Mouse (Mus musculus) intestine, embryonic 14.5 days (tissue): ENCODE data around the gene Ganc. TPM values are rescaled to one million over a fixed set of nuclear protein-coding genes. Genes with fewer than 3 reads are reported as not detected.

ENCODE experiments used
- ATAC-seq: fragments of 200-750 bp; cut with Nextera tagmentation; replicated peaks from 2 replicates; pipeline ENCODE4 v1.8.0; 2017; ENCODE audit warnings: low read depth, moderate number of reproducible peaks, moderate TSS enrichment, moderate library complexity; ENCODE audit not compliant: low FRiP score, low TSS enrichment
- DNase-seq: peaks from one replicate; pipeline ENCODE4 v3.0.0-alpha.2; 2018; ENCODE audit warnings: low spot score
- H3K27ac ChIP-seq: fragments of 300-500 bp; sonication (generic); 2 replicates; pipeline ENCODE4 v1.5.1; 2014; ENCODE audit warnings: low read depth, mild to moderate bottlenecking, control low read depth
- H3K27me3 ChIP-seq: fragments of 300-500 bp; sonication (generic); replicated peaks from 2 replicates; pipeline ENCODE4 v1.6.1; 2014; ENCODE audit warnings: low read length, control low read depth; ENCODE audit not compliant: control insufficient read depth, insufficient read depth
- H3K36me3 ChIP-seq: fragments of 300-500 bp; sonication (generic); 2 replicates; pipeline ENCODE4 v1.6.1; 2014; ENCODE audit warnings: low read length, control low read depth; ENCODE audit not compliant: control insufficient read depth, insufficient read depth
- H3K4me1 ChIP-seq: fragments of 300-500 bp; sonication (generic); replicated peaks from 2 replicates; pipeline ENCODE4 v1.6.1; 2014; ENCODE audit warnings: low read length, control low read depth, mixed read lengths; ENCODE audit not compliant: control insufficient read depth, insufficient read depth
- H3K4me2 ChIP-seq: fragments of 300-500 bp; sonication (generic); 2 replicates; pipeline ENCODE4 v1.6.1; 2014; ENCODE audit warnings: low read length
- H3K4me3 ChIP-seq: fragments of 300-500 bp; sonication (generic); 2 replicates; pipeline ENCODE4 v1.5.1; 2014; ENCODE audit warnings: low read depth, low read length, control low read depth, mixed read lengths
- H3K9ac ChIP-seq: fragments of 300-500 bp; sonication (generic); 2 replicates; pipeline ENCODE4 v1.6.1; 2014; ENCODE audit warnings: mild to moderate bottlenecking, low read length
- H3K9me3 ChIP-seq: fragments of 300-500 bp; sonication (generic); 2 replicates; pipeline ENCODE4 v1.6.1; 2016; ENCODE audit warnings: low read length, control low read depth; ENCODE audit not compliant: control insufficient read depth
- WGBS: fragments of 180-500 bp; shearing (Covaris S2); extraction: QIAGEN DNeasy Blood & Tissue Kit; methylation state at CpG from one replicate; pipeline ENCODE4 v1.1.7; 2014; 5-methylcytosine and 5-hydroxymethylcytosine counted together
- polyA plus RNA-seq: library from polyadenylated mRNA; unstranded; fragments of >200 nt; fragmentation: Nextera tagmentation; extraction: Ambion mirVana; gene quantifications from 2 replicates; pipeline ENCODE4 v1.2.1, GENCODE M21; 2014

Gene Ganc
- polyA plus RNA-seq, 1 experiment from 2014 or later: 9.4 TPM

DNA sequence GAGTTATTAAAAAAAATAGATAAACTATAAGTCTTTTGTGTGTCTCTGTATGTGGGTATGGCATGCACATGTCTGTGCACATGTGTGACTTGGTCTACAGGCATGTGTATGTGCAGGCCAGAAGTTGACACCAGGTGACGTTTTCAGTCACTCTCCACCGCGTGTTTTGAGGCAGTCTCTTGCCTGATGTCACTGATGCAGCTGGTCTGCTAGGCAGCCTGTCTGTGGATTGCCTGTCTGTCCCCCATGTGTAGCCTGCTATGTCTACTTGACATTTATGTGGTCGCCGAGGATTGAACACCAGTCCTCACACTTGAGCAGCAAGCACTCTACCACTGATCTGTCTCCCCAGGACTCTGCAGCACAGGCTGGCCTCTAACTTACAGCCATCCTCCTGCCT, 20.7 kb downstream of the Ganc start:
- DNase-seq (no peak), ATAC-seq (no peak)
- Histone ChIP-seq H3K27me3 (no peaks in the 10 kb centered on the region), H3K4me3 (no peak overlapping the region), H3K36me3 (no peaks in the 10 kb centered on the region), H3K9me3 (no peaks in the 10 kb centered on the region), H3K27ac (no peak overlapping the region), H3K9ac (no peak overlapping the region), H3K4me1 (no peaks in the 10 kb centered on the region), H3K4me2 (no peak overlapping the region)
- WGBS: 80% methylated on average over 5 of the region's 5 CpGs

DNA sequence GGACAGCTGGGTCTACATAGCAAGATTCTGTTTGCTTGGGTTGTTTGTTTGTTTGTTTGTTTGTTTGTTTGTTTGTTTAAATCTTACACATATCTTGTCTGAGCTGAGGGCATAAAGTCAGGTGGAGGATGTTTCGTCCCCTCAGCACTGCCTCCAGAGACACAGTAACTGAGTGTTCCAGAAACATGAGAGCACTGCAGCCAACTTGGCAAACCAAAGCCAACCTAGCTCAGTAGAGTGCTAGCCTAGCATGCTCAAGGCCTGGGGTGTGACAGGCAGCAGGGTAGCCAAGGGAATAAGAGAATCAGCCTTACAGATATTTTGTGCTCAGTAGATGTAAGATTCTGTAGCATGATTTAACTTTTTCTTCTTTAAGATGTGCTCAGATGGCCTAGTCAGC, 40.8 kb downstream of the Ganc start:
- H3K9me3 ChIP-seq: no peaks in the 10 kb centered on the region
- no peak overlapping the region for H3K4me3 ChIP-seq
- H3K36me3 ChIP-seq: no peaks in the 10 kb centered on the region
- WGBS: 81% methylated on average over 1 of the region's 1 CpGs
- DNase-seq (no peak), ATAC-seq (no peak)
- H3K27ac ChIP-seq: no peak overlapping the region
- no peaks in the 10 kb centered on the region for H3K4me1 ChIP-seq
- H3K27me3 ChIP-seq: no peaks in the 10 kb centered on the region
- H3K4me2 ChIP-seq: no peak overlapping the region
- no peak overlapping the region for H3K9ac ChIP-seq

DNA sequence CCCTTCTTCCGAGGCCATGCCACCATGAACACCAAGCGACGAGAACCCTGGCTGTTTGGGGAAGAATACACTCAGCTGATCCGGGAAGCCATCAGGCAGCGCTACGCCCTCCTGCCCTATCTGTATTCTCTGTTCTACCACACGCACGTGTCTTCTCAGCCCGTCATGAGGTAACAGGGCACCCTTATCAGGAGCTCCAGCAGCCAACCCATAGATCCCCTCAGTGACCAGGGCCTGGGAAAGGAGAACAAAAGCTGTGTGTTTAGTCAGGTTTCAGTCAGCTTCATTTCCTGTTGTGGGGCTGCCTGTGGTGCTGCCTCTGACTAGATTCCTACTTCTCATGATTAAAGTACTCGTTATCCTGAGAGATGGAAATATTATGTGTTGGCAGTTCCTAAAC, 42.7 kb downstream of the Ganc start:
- Histone ChIP-seq H3K4me3 (no peak overlapping the region), H3K4me2 (no peak overlapping the region), H3K9me3 (no peaks in the 10 kb centered on the region), H3K27me3 (no peaks in the 10 kb centered on the region), H3K4me1 (no peaks in the 10 kb centered on the region), H3K36me3 (no peaks in the 10 kb centered on the region), H3K27ac (no peak overlapping the region), H3K9ac (no peak overlapping the region)
- 87% methylated on average over 10 of the region's 10 CpGs for WGBS
- no peak for DNase-seq
- ATAC-seq: no peak

DNA sequence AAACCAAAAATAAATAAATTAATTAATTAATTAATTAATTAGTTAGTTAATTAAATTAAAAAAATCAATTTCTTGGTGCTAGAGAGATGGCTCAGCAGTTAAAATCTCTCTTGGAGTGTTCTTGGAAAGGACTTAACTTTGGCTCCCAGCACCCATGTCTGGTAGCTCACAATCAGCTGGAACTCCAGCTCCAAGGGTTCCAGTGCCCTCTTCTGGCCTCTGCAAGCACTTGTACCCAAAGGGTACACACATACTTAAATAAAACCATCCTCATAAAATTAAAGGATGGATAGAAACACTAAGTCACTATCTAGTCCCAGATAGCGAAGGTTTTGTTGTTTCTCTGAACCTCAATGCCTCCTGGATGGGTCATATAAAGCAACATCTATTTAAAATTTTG, 43.6 kb downstream of the Ganc start:
- WGBS: 91% methylated on average over 1 of the region's 1 CpGs
- DNase-seq: no peak
- Histone ChIP-seq H3K4me1 (no peaks in the 10 kb centered on the region), H3K9me3 (no peaks in the 10 kb centered on the region), H3K4me2 (no peak overlapping the region), H3K4me3 (no peak overlapping the region), H3K27ac (no peak overlapping the region), H3K27me3 (no peaks in the 10 kb centered on the region), H3K9ac (no peak overlapping the region), H3K36me3 (no peaks in the 10 kb centered on the region)
- ATAC-seq: no peak

DNA sequence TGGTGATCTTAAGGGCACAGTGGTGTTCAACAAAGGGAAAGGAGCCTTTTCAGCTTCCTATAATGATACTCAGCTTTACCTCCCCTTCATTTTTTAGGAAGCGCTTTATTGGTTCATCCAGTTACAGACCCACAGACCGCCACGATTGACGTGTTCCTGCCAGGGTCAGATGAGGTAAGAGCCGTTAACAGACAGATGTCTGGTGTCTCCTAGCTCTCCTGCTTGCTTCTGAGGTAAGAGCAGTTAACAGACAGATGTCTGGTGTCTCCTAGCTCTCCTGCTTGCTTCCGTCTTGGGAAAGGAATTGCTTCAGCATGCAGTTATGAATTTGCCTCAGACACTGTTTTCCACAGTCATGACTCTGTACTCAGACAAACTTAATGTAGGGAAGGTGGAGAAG, 47.0 kb downstream of the Ganc start:
- no peak overlapping the region for H3K27ac ChIP-seq
- WGBS: 67% methylated on average over 6 of the region's 6 CpGs
- no peak overlapping the region for H3K4me2 ChIP-seq
- no peaks in the 10 kb centered on the region for H3K9me3 ChIP-seq
- ATAC-seq (no peak), DNase-seq (no peak)
- H3K9ac ChIP-seq: no peak overlapping the region
- no peak overlapping the region for H3K4me3 ChIP-seq
- no peaks in the 10 kb centered on the region for H3K4me1 ChIP-seq
- H3K36me3 ChIP-seq: no peaks in the 10 kb centered on the region
- no peaks in the 10 kb centered on the region for H3K27me3 ChIP-seq

DNA sequence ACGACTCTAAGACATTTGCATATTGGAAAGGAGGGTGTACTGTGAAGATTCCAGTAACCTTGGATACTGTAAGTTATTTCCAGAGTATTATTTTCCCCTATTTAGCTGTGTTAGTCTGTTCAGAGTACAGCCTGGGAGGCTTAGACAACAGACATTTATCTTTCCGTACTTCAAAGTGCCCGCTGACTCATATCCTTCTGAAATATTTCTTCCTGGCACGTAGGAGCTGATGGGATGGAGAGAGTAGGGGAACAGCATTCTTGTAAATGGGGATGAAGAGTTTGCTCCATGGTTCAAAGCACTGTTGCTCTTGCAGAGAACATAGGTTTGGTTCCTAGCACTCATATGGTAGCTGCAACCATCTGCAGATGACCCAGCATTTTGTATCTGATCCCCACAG, 48.9 kb downstream of the Ganc start:
- ATAC-seq (no peak), DNase-seq (no peak)
- H3K27me3 ChIP-seq: no peaks in the 10 kb centered on the region
- H3K9me3 ChIP-seq: no peaks in the 10 kb centered on the region
- 66% methylated on average over 4 of the region's 4 CpGs for WGBS
- no peak overlapping the region for H3K4me2 ChIP-seq
- no peak overlapping the region for H3K27ac ChIP-seq
- no peaks in the 10 kb centered on the region for H3K4me1 ChIP-seq
- H3K36me3 ChIP-seq: no peaks in the 10 kb centered on the region
- H3K4me3 ChIP-seq: no peak overlapping the region
- no peak overlapping the region for H3K9ac ChIP-seq

DNA sequence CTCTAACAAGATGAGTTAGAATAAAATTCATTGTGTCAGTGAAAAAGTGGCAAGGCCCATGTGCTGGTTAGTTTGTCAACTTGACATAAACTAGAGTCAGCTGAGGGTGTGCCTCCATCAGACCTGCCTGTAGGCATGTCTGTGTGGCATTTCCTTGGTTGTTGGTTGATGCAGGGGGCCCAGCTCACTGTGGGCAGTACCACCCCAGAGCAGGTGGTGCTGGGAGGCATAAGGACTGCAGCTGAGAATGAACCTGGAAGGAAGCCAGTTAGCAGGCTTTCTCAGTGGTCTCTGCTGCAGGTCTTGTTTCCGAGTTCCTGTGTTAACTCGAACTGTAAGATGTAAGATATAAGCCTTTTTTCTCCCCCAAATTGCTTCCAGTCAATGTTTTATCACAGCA, 51.3 kb downstream of the Ganc start:
- DNase-seq (no peak), ATAC-seq (no peak)
- no peaks in the 10 kb centered on the region for H3K36me3 ChIP-seq
- H3K27ac ChIP-seq: no peak overlapping the region
- 77% methylated on average over 2 of the region's 2 CpGs for WGBS
- no peaks in the 10 kb centered on the region for H3K4me1 ChIP-seq
- no peaks in the 10 kb centered on the region for H3K9me3 ChIP-seq
- H3K9ac ChIP-seq: no peak overlapping the region
- no peak overlapping the region for H3K4me2 ChIP-seq
- no peaks in the 10 kb centered on the region for H3K27me3 ChIP-seq
- H3K4me3 ChIP-seq: no peak overlapping the region

DNA sequence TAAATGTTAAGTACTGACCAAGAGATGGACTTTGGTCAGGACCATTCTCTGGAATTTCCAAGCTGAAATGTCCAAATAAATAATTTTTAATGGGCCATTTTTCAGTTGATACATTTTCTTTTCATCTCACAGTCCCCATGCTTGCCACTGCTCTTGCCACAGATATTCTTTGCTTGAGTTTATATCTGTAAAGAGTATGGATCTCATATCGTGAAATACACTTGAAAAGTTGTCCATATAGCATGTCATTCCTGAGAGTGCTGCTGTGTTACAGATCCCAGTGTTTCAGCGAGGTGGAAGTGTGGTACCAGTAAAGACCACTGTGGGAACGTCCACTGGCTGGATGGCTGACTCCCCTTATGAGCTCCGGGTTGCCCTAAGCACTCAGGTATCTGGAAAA, 52.0 kb downstream of the Ganc start, which contains the start of gene Capn3:
Gene Capn3, plus strand, starts transcription at position 301 of the 400 bp plus-strand sequence.
- Histone ChIP-seq H3K9ac (no peak within 1 kb of the TSS), H3K4me2 (no peak within 1 kb of the TSS), H3K27me3 (no peaks in the 10 kb centered on the region), H3K36me3 (no peaks in the 10 kb centered on the region), H3K4me1 (no peaks in the 10 kb centered on the region), H3K27ac (no peak within 1 kb of the TSS), H3K4me3 (no peak within 1 kb of the TSS), H3K9me3 (no peaks in the 10 kb centered on the region)
- ATAC-seq (no peak), DNase-seq (no peak)
- 71% methylated on average over 4 of the region's 4 CpGs for WGBS

DNA sequence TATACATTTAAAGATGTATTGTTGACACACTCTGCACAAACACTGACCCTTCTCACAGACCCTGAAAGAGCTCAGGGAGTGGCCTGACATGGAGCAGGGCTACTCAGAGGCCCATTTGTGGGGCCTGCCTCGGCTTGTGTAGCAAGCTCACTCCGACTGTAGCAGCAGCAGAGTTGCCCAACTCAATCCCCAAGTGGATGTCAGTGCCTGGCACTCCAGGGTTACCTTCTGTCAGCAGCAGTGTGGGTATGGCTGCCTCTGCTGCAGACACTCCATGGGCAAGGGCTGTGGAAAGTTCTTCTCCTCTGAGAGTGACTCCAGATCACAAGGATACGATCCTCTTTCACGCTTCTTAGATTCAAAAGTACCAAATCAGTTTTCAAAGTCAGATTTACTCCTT, 56.5 kb downstream of the Ganc start:
- Histone ChIP-seq H3K9me3 (no peaks in the 10 kb centered on the region), H3K4me3 (no peak overlapping the region), H3K27me3 (no peaks in the 10 kb centered on the region), H3K4me2 (no peak overlapping the region), H3K4me1 (no peaks in the 10 kb centered on the region), H3K9ac (no peak overlapping the region), H3K36me3 (no peaks in the 10 kb centered on the region), H3K27ac (no peak overlapping the region)
- no peak for ATAC-seq
- no peak for DNase-seq
- WGBS: 81% methylated on average over 4 of the region's 4 CpGs
